Mouse (Mus musculus) cerebellum, adult 2 months (tissue): ENCODE measurements around the gene Arl16.

ENCODE experiments used
- CTCF ChIP-seq: fragments of 200-500 bp; IDR thresholded peaks from 2 replicates; pipeline ENCODE4 v1.5.1; 2011; ENCODE audit warnings: low read depth, mild to moderate bottlenecking, control low read depth, low read length, moderate library complexity, borderline replicate concordance; ENCODE audit not compliant: insufficient read depth
- POLR2A ChIP-seq: fragments of 200-500 bp; IDR thresholded peaks from 2 replicates; pipeline ENCODE4 v1.6.1; 2011; ENCODE audit warnings: low read length, control low read depth, borderline replicate concordance; ENCODE audit not compliant: insufficient read depth

DNA sequence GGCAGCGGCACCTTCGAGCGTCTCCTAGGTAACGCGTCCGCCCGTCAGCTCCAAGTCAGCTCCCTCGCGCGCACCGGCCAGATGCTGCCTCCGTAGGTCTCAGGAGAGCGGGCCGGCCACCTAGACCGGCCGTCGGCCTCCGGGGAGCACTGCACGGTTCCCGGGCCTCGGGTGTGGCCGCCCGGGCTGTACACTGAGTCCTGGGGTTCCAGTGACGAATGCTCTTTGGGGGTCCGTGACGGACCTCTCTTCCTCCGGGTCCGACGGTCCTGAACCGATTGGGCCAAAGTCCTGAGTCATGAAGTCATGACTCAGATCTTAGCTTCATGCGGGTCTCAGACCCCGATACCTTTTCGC lies 307 bp upstream of the Arl16 start:
- TF ChIP-seq CTCF (no peak), POLR2A (no peak)
